Mouse (Mus musculus): ENCODE data around the gene Slc13a3.
A peak's percentile ranks its signal among the peaks of the same experiment; 100 is the strongest.

The Slc13a3 gene

DNA sequence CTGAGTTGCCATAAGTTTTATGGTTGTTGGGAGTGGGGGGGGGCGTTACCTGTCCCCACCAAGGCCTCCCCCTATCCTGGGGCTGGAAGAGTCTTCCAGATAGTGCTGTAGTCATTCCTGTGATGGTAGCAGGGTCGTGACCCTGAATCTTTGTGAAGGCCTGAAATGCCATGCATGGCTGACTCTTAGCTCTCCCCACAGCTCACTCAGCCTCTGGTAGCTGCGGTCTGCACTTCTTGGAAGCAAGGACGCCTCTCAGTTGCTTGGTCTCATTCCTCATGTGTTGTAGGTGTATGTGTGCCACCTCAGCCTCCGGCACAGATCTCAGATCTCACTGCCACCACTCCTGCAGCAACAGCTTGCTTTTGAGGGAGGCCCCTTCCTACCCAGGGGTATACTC is 2.8 kb upstream of the Slc13a3 start:
- no peak for DNase-seq (ENCODE audit: low read depth, low spot score)

DNA sequence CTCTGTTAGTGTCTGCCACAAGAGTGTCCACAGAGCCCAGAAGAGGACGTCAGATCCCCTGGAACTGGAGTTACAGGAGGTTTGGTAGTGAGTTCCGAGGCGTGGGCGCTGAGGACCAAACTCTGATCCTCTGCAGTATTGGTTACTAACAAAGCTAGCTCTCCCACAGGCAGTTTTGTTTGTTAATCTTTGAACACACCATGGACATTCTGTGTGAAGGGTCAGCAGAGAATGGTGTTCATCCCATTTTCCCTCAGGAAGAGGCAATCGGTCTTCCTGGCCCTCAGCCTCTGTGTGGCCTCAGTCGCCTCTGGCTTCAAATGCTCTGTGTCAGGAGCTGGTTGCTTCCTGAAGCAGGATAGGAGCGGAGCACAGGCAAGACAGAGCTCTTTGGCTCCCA is 2.4 kb upstream of the Slc13a3 start:
- DNase-seq (ENCODE audit: low read depth, low spot score): no peak

DNA sequence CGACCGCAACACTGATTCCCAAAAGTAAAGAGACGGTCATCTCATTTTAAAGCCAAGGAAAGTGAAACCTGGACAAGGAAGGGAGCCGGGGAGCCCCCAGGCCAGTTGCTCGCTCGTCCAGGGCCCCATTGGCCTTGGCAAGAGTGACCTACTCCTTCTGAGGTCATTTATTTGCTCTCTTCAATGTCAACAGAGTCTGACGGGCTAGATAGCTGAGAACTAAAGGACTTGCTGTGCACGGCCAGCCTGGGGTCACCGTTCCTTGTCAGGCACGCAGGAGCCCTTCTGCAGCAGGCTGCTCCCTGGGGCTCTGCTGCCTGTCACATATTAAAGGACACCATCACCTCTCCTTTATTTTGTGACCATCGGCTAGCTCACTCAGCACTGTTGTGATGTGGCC is 1.1 kb downstream of the Slc13a3 start:
- DNase-seq (ENCODE audit: low read depth, low spot score): no peak

DNA sequence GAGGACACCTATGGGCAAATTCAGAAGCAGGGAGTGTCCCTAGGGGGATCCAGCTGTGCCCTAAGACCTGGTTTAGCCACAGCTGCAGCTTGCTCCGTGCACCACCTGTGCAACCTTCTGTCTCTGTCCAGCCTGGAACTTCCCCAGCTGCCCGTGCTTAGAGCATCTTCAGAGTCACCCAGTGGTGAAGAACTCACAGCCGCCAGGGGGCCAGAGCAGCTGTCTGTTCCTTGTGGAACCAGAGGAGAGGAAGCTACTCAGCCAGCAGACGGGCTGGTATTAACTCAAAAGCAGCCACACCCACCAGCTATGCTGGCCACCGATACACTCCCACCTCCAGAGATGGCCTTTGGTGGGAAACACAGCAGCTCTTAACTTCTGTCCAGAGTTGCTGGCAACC is 2.9 kb downstream of the Slc13a3 start:
- DNase-seq (ENCODE audit: low read depth, low spot score): no peak

DNA sequence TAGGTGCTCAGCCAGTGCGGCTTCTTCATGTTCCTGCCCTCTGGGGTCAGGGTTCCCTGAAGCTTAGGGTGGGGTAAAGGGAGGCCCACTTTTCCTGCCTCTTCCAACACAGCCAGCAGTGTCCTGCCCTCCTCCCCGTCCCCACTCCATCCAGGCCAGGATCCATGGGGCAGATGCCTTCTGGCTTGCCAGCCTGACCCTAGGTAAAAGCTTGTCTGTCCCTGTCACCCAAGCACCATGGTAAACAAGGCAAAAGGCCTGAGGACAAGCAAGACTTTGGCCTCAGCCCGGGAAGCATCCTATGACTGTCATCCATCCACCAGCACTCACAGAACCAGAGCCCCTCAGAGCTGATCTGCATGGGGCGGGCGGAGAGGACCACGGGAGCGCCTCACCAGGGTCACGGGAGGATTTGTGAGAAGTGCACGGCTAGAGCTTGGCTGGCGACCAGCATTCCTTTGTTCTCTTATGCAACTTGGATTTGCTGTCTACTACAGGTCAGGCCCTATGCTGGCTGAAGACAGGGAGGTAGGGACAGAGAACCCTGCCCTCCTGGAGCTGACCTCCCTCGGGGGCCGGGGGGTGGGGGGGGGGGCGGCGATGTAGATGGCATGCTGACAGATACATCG is 5.1 kb downstream of the Slc13a3 start:
- DNase-seq (ENCODE audit: low read depth, low spot score): no peak

DNA sequence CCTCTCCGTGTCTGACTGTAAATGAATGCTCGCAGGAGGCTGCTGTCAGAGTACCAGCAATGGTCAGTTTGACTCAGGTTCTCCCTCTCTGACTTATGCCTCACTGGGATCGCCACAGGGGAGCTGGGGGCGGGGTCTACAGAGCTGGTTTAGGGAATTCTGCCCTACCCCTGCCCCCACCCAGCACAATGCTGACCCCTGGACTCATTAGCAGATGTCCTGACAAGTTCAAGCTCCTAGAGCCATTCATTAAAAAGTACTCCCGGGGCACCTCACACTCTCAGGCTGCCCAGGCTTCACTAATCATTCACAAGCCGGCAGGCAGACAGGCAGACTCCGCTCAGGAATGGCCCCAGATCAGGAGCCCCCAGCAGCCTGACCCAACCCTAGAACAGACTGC is 13.4 kb downstream of the Slc13a3 start:
- DNase-seq (ENCODE audit: low read depth, low spot score): no peak

DNA sequence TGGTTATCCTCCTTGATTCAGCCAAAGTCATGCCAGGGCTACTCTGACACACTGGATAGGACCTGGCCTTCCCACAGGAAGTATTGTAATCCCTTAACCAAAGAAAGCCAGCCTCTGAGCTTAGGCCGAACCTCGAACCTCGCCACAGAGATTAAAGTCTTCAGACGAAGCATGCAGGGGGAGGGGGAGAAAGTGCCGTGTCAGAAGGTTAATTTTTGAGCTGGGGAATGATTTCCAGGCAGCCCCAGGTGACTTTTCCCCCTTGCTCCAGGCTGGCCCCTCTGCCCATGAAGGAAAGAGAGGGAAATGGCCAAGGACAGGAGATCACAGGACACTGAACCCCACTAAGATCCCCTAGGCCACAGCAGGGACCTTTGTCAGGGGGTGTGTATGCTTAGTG is 14.8 kb downstream of the Slc13a3 start:
- no peak for DNase-seq (ENCODE audit: low read depth, low spot score)

DNA sequence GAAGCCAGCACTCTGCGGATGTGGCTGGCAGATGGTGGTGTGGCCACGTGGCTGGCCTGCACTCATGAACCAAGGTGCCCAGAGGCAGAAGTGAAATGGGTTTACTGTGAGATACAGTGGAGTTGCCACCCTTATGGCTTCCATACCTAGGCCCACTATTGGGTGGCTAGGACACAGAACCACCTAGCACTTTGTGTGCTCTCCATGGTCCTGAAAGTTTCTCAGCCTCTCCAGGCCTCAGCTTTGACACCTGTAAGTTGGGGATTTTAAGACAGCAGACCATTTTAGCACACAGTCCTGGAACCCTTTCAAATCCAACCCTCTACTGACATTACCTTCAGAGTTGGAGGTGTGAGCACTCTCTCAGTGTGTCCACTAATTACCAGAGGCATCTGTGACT is 16.3 kb downstream of the Slc13a3 start:
- DNase-seq (ENCODE audit: low read depth, low spot score): peak; percentile 41

DNA sequence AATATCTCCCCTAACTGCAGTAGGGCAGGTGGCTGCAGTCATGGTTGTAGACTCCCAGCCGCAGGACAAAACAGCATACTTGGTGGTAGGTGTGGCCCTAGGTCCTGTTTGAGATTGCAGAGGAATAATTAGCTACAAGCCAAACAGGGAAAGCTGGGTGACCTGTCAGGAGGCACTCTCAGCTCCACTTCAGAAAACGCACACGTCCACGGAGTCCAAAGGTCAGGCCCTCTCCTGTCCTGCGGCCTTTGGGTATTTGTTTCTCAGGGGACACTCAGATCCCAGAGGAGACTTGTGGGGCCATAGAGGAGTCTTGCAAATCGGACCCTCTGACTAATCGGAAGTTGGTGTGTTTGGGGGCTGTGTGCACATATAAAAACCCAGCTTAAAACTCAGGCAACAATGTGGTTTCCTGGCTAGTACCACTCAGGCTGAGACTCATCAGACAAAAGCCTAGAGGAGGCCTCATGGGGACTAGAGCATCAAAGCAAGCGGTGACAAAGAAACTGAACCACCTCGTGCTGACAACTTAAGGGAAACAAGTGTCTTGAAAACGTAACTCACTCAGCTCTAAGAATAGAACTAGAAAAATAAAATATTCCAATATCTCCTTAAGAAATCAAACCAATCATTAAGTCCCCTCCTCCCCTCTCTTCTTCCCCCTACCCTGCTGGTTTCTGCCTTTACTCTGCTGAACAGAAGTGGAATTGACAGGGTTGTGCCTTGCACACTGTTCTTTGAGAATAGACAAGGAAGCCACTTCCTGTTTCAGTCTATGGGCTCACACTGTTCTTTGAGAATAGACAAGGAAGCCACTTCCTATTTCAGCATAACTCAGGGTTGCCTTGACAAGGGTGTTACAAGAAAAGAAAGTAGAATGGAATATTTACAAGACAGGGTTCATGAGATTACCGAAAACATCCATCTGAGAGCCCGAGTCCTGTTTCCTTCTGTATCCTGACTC is 20.0 kb downstream of the Slc13a3 start:
- DNase-seq (ENCODE audit: low read depth, low spot score): peak; percentile 72

DNA sequence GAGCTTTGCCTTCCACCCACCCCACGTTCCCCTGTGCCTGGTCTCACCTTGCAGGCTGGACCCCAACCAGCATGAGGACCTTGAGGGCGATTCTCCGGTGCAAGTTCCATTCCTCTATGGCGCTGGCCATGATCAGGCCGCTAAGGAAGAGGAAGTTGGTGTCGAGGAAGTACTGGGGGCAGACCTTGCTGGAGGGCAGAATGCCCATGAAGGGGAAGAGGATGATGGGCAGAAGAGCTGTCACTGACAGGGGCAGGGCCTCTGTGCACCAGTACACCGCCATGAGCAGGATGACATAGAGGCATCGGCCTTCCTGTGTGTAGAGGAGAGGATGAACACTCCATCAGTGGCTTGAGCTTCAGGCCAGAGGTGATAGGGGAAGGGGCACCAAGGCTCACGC is 24.6 kb downstream of the Slc13a3 start:
- DNase-seq (ENCODE audit: low read depth, low spot score): no peak

DNA sequence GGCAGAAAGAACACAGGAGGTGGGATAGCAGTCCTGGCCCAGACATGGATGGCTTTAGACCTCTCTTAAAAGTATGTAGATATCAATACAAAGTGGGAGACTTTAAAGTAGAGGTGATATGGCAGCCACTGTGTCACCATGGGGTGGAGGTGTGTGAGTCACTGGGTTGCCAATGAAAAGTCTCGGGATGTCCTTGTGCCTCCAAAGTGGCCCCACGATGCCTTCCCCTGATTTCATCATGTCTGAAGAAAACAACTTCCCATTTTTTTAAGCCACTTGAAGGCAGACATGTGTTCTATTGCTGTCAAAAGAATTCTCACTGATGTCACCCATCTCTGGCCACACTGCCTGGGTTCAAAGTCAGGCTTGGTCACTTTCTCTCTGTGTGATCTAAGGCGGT is 28.2 kb downstream of the Slc13a3 start:
- no peak for DNase-seq (ENCODE audit: low read depth, low spot score)

DNA sequence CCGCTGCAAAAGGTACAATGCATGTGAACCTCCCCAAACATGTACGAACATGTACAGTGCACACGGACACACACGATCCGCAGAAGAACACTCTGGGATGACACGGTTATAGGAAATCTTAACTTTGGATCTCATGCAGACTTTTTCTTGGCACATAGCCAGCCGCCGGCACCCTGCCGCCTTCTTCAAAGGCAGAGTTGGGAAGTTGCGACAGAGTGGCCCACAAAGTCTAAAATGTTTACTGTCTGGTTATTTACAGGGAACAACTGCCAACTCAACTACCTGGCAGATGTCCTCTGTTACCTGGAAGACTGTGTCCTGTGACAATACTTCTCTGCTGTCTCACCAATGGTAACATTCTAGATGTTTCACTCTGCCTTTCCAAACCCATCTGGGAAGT is 30.0 kb downstream of the Slc13a3 start:
- DNase-seq (ENCODE audit: low read depth, low spot score): no peak

DNA sequence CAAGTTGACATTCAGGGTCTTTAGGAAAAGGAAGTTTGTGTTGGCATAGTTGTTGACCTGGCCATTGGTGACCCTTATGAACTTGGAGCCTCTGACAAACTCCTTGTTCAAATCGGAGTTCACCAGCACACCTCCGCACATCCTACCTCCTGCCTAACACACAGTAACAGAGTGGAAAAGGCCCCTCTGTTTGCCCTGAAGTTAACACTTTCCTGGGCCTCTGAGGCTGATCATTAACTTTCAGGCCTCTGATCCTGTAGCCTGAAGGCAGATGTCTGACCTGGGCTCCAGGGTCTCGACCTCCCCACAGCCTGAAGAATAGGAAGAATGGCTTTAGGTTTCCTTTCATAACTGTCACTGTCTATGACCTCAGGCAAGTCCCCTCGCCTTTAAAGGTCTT is 31.4 kb downstream of the Slc13a3 start:
- DNase-seq (ENCODE audit: low read depth, low spot score): no peak

DNA sequence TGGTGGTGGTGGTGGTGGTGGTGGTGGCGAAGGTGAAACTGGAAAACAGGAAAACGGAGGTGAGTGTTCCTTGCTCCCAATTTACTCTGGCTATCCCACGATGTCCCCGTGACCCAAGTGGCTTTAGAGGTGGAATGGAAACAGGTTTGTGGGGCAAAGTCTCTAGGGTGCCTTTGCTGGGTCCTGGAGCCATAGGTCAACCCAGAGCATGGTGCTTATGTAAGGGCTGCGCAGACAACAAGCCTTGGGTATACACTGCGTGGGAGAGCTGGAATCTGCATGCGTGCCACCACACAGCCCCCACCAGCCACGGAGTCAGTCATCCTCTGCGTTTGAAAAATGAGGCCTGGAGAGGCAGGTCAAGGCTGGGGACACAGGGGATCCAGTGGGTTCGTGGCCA is 33.4 kb downstream of the Slc13a3 start:
- no peak for DNase-seq (ENCODE audit: low read depth, low spot score)

DNA sequence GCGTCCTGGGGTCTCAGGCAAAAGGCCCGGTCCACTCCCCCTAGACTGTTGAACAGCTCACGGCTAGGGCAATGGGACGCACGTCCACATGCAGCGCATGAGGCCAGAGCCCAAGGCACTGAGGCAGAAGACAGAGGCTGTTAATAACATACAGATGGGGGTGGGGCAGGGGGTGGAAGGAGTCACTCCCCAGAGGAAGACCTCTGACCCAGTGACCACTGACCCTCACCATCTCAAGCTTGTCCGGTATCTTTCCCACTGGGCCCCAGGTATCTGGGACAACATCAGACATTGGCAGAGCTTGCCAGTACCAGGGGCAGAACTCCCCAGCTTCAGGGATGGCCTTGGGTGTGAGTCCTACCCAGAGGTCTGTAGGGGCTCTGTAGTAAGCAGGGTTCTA is 34.1 kb downstream of the Slc13a3 start:
- DNase-seq (ENCODE audit: low read depth, low spot score): no peak

DNA sequence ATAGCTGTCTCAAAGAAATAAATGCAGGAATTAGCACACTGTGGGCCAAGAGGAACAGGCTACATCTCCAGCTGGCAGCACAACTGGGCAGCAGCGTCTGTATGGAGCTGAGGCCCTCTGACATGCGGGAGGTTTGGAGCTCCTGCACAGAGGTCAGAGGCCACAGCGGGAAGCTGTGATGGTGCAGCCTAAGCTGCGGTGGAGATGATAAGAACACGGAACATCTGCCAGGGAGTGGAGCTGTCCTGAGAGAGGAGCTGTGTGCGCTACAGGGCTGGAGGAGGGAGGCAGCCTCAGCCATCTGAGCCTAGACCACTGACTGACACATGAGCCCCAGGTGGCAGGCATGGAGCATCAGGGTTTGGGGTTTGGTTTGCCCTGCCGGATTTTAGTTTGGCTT is 44.3 kb downstream of the Slc13a3 start:
- DNase-seq (ENCODE audit: low read depth, low spot score): no peak

DNA sequence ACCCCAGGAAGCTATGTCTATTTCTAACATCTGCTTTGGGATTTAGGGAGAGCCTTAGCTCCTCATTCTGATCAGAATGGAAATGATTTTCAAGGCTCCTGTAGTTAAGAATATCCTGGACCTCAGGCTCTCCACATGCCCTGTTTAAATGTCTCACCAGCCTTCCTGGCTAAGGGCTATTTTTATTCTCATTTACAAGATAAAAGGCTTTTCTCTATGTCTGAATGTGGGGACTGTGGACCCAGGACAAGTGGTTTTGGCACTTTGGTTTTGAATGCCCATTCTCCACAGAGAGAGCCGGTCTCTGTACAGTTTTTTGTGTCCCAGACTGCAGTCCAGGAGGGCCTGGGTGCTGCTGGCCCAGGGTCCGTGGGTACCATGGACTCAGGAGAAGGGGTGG is 52.8 kb downstream of the Slc13a3 start:
- DNase-seq (ENCODE audit: low read depth, low spot score): no peak

DNA sequence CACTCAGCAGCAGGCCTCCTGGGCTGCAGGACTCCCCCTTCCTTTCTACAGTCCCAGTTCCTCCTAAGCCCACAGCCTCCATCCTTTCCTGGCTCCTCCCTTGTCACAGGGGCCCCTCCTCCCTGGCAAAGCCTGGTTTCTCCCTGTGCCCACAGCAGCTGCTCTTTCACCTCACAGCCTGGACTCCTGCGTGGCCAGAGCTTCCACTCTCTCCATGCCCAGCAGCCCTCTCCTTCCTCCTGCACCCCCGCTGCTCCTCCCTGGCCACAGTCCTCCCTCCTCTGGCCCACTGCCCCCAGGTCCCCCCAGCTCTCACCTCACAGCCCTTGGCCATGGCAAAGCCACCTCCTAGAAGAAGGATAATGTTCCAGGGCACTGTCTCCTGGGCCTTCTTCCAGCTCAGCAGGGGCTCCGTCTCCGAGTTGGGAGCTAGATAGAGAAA is 53.3 kb downstream of the Slc13a3 start:
- DNase-seq (ENCODE audit: low read depth, low spot score): no peak

DNA sequence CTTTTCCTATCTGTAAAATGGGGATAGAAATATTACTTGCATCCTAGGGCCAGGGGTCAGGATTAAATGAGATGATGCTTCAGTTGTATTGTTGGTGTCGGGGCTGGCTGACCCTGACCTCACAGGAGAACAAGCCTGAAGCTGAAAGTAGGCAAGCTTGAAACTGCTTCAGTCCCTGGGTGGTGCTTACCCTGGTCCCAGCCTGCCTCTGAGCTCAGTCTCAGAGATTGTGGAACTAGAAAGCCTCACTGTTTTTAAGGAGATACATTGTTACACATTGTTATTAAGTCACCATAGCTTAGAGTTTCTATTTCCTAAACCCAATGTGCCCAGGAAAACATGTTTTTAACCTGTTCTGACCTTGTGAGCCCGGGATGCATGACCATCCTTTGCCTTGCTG is 54.5 kb downstream of the Slc13a3 start:
- DNase-seq (ENCODE audit: low read depth, low spot score): no peak

DNA sequence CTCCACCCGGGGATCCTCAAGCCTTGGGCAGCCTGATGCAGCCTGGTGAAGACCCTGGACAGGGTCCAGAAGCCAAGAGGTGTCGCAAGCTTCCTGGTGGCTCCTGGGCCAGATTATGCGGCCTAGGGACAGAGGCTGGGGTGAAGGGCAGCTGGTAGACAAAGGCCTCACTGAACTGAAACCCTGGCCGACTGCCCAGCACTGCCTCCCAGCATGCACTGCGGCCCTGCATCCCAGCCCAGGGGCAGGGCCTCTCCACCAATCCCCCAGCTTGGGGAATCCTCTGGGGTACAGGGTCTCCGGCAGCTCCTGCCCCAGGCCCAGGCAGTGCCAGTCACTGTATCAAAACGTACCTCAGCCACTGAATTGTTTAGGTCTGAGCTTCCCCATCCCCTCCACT is 55.7 kb downstream of the Slc13a3 start:
- no peak for DNase-seq (ENCODE audit: low read depth, low spot score)

DNA sequence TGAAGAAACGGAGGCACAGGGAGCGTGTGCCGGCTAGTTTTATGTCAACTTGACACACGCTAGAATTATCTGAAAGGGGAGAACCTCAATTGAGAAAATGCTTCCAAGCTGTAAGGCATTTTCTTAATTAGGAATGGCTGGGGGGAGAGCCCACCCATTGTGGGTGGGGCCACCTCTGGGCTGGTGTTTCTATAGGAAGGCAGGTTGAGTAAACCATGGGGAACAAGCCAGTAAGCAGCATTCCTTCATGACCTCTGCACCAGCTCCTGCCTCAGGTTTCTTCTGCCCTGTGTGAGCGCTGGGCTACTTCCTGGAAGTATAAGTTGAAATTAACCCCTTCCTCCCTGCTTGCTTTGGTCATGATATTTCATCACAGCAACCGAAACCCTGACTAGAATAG is 57.2 kb downstream of the Slc13a3 start:
- DNase-seq (ENCODE audit: low read depth, low spot score): no peak

DNA sequence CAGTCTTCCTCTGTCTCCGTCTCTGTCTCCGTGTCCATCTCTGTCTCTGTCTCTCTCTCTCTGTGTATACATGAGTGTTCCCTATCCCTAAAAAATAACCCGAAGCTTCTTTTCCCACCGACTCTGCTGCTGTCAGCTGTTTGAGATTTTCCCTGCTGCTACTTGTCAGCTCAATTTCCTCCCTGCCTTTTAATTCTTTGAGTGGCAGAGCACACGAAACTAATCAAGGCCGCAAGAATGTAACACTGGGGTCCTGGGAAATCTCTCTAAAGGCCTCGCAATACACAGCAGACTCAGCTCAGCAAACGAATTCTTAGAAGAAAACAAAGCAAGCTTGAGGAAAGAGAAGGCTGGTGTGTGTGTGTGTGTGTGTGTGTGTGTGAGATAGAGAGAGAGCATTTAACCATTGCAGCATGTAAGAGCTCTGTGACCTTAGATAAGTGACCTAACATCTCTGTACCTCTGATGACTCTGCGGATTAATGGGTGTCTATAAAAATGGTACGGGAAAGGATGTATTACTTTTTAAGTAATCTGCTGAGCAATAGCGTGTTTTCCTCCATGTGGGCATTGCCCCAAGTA is 57.8 kb downstream of the Slc13a3 start:
- DNase-seq (ENCODE audit: low read depth, low spot score): no peak

DNA sequence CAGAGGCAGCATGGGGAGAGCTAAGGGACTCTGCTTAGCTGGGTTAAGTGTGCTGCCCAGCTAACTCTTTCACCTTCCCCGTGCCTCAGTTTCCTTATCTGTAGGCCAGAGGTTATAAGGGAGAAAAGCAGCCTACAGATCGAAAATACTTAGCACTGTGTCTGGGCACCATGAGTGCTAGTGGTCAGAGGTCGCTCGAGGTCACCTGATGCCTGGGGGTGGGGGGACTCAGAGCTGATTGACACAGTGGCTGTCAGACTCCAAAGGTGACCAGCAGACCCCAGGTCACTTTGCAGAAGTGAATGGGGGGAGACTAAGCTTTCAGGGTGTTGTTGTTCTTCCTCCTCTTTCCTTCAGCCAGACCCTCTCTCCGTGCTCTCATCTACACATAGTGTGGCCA is 58.7 kb downstream of the Slc13a3 start:
- no peak for DNase-seq (ENCODE audit: low read depth, low spot score)
